Mouse (Mus musculus) ES-E14 (cell line): Measurements from ENCODE around the gene Xrcc2.

Source experiments
- CHD2 ChIP-seq: IDR thresholded peaks from 2 replicates; pipeline ENCODE4 v1.6.1; 2014; ENCODE audit warnings: mild to moderate bottlenecking, low read depth, low read length, inconsistent platforms
- HCFC1 ChIP-seq: IDR thresholded peaks from 2 replicates; pipeline ENCODE4 v1.6.1; 2012; ENCODE audit warnings: low read length, inconsistent platforms, borderline replicate concordance; ENCODE audit not compliant: insufficient read depth
- ZC3H11A ChIP-seq: IDR thresholded peaks from 2 replicates; pipeline ENCODE4 v1.6.1; 2012; ENCODE audit warnings: low read depth, mild to moderate bottlenecking, inconsistent platforms, low read length, borderline replicate concordance
- ZNF384 ChIP-seq: IDR thresholded peaks from 2 replicates; pipeline ENCODE4 v1.6.1; 2012; ENCODE audit warnings: low read depth, low read length, inconsistent platforms

DNA sequence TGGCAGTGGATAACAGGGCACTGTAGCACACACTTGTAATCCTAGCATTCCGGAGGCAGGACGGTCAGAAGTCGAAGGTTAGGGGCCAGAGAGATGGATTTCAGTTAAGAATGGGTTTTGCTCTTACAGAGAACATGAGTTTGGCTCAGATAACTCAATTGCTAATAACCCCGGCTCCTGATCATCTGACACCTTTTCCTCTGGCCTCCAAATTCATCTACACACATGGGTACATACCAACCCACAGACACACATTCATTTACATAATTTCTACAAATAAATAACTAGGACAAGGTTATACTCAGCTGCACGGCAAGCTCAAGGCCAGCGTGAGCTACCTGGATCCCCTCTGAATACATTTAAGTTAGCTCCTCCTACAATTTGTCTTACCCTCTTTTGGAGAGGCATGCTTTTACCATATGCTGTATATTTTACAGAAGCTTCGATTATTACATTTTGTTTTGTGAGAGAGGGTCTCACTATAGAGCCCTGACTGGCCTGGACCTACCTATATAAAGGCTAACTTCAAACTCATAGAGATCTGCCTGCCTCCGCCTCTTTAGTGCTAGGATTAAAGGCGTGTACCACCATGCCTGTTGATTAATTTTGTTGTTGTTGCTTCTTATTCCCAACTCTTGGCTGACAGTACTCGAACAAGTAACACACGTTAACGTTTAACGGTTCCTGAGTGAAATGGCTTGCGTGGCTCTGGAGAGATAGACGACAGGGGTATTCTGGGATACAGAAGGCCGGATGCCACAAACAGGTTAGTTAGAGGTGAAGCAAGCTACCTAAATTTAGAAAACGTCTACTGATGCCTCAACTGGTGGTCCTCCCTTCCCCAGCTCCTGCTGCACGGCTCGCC is 691 bp downstream of the Xrcc2 start:
- TF ChIP-seq ZNF384: no peak
- TF ChIP-seq HCFC1: no peak
- no peak for TF ChIP-seq CHD2
- no peak for TF ChIP-seq ZC3H11A
